Mouse (Mus musculus) ovary, postnatal 10 days (tissue): Measurements from ENCODE around the gene Txn2.
"Not testable (repeated sequence)": the region's sequence is repeated elsewhere in the genome, so short reads cannot be mapped to it uniquely, and the experiment has no call there.

Experiments used
- DNase-seq: peaks from one replicate; pipeline ENCODE4 v3.0.0; 2022; ENCODE audit warnings: low spot score

Txn2 gene

DNA sequence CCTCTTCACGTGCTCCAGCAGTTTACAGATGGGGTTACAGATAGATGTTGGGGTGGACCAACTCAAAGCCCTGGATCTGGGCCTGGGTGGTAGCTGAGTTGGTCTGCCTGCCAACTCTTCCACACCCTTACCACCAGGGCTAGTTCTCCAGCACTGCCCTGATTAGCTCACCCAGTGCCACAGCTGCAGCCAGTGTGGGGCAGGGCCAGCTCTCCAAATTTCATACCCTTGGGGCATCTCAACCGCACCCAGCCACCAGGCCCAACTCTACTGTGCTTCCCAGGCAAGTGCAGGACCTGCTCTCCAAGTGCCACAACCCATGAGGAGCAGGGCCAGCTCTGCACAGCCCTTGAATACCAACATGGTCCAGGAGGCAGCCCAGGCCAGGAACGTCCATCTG, 49.0 kb downstream of the Txn2 start:
- DNase-seq = no peak

DNA sequence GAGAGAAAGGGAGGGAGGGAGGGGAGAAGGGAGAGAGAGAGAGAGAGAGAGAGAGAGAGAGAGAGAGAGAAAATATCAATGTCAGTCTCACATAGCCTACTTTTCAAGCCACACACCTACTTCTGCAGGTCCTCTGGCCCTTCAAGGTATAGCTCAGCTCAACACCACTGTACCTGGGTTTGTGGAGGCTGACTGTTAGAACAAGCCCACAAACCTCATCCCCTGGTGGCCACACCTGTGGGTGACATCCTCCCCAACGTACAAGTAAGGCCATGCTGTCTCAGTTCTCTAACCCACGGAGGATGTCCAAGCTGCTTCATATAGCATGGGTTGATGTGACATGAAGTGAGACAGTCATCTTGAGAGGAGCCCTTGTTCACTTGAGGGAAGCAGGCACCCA, 51.6 kb downstream of the Txn2 start:
- DNase-seq = no peak

DNA sequence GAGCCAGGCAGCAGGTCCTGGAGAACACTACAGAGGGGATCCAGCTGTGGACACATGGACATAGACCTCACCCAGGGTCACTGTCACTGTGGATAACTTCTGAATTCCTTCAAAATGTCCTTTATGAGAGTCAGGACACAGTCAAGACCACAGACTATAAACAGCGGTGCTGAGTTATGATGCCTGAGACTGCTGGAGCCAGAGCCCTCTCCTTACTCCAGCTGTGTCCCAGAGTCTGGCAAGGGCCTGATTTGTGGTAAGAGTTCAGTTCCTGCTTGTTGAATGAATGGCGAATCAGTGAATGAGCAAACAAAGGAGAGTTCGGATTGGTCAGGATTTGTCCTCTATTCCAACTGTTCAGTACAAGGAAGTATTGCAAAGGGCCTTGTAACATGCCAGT, 52.1 kb downstream of the Txn2 start:
- DNase-seq = no peak

DNA sequence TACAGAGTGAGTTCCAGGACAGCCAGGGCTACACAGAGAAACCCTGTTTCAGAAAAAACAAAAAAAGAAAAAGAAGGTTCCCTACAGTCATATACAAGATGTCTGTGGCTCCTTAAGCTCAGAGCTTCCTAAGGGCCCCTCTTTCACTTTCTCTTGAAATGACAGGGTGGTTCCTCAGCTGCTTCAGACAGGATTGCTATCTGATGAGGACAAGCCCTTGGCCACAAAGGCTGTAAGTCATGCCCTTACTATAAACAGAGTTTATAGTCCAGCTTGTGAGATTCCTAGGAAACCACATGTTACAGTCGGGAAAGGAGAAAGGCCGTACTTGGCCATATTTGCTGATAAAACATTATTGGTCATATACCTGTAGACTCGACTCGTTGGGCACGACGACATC, 52.9 kb downstream of the Txn2 start:
- no peak for DNase-seq

DNA sequence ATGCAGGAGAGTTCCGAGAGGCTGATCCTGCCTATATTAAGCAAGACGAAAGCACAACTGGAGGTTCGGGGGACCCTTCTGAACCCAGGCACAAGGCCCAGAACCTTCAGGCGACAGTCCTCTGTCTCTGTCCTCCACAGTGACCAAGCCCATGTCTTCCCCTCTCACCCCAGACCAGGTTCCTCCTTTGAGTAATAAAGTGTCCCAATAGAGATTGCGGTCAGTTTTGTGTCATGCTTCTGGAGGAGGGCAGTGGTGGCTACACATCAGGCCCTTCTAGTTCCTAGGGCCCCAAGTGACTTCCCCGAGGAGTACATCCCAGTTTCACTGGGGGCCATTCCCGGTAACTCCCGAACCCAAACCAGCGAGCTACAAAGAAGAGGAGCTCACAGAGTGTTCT, 54.0 kb downstream of the Txn2 start:
- no peak for DNase-seq

DNA sequence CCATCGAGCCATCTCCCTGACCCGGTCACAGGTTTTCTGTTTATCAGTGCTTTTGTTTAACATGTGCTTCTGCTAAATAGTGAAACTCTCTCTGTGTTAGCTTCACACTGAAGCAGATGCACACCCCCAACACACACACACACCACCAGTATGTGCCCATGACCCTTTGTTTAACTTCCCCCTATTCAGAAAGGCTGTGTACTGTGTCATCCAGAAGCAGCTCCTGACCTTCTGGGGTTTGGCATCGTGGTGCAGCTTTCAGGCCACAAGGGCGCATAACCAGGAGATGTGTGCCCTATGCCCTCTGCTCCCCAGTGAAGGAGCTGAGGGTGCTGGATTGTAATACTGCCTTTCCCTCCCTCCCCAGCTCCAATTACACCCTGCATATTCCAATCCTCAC, 54.5 kb downstream of the Txn2 start:
- no peak for DNase-seq

DNA sequence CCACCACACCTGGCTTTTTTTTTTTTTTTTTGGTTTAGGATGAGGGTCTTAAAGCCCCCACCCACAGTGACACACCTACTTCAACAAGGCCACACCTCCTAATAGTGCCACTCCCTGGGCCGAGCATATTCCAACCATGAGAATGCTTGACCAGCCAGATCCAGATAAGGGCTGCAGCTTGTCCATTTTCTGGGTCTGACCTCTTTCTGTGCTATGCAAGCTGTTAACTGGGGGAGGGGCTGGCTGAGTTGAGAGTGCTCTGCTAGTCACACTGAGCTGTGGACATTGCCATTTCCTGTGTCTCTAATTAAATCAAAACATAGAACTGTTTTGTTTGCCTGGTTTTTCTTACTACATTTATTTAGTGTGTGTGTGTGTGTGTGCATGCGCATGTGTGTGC, 55.2 kb downstream of the Txn2 start:
- no peak for DNase-seq

DNA sequence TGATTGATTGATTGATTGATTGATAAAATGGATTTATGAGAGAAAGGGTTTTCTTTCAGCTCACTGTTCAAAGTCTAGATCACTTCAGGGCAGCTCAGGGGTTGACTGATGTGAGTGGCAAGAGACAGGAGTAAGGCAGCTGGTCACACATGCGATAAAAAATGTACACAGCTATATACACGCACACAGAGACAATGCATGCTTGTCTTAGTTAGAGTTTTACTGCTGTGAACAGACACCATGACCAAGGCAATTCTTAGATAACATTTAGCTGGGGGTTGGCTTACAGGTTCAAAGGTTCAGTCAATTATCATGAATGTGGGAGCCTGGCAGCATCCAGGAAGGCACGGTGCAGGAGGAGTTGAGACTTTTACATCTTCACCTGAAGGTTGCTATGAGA, 55.8 kb downstream of the Txn2 start:
- DNase-seq = no peak

DNA sequence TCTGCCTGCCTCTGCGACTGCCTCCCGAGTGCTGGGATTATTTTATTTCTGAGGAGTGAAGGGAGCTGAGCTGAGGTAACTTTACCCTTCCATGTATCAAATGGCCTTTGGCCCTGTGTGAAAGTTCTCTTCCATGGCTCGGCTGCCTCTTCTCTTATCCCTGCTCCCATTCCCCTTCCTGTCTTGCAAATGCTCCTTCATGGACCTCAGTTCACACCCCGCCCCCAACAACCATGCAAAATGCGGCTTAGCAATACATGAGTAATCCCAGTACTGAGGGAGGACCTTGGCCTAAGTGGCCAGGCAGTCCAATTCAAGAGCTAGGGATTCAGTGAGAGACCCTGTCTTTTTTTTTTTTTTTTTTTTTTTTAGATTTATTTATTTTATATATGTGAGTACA, 60.5 kb downstream of the Txn2 start:
- no peak for DNase-seq

DNA sequence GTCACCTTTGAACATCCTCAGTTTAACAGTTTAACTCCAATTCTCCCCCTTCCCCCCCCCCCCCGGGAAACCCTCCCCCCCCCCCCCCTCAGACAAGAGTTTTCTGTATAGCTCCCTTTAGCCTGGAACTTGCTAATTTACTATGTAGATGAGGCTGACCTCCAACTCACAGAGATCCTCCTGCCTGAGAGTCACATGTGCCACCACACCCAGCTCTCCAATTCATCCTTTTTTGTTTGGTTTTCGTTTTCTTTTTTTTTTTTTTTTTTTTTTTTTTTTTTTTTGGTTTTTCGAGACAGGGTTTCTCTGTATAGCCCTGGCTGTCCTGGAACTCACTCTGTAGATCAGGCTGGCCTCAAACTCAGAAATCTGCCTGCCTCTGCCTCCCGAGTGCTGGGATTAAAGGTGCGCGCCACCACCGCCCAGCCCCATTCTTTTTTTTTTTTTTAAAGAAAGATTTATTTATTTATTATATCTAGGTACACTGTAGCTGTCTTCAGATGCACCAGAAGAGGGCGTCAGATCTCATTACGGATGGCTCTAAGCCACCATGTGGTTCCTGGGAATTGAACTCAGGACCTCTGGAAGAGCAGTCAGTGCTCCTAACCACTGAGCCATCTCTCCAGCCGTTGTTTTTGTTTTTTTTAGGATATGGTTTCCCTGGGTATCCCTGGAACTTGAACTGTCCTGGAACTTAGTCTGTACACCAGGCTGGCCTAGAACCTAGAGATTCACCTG, 61.4 kb downstream of the Txn2 start:
- not testable (repeated sequence) for DNase-seq

DNA sequence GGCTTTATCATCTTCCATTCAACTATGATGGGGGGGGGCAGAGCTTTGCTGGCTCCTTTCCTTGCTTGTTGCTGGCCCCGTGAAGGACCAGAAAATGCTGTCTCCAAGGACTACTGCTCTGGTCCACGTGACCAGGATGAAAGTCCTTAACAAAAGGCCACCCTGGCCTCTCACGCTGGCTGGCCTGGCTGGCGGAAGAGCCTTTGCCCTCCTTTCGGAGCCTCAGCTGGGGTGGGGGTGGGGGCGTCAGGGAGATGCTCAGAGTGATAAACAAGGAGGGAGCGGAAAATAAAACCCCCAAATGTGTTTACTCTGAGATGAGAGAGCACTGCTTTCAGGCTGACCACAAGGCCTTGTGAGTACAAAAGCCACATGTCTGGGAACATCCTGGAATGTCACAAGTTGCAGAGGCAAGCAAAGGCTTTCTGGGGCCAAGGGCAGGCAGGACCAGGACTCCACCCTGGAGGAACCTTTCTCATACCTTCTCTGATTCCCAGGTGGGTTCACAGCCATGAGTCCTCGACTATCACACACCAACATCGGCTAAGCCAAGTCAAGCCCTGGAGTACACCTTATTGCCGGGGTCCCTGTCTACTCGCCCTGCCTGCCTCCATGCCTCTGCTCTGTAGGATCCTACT, 62.1 kb downstream of the Txn2 start:
- DNase-seq = no peak
